Mouse (Mus musculus) embryonic facial prominence, embryonic 10.5 days (tissue): Measurements from ENCODE around the gene Sdad1. TPM values are rescaled to one million over a fixed set of nuclear protein-coding genes. Genes with fewer than 3 reads are reported as not detected.
"Not testable (repeated sequence)": the region's sequence is repeated elsewhere in the genome, so short reads cannot be mapped to it uniquely, and the experiment has no call there.

Experiments
- DNase-seq: peaks from one replicate; pipeline ENCODE4 v3.0.0-alpha.2; 2017; ENCODE audit warnings: low spot score
- H3K27ac ChIP-seq: fragments of 300-500 bp; sonication (generic); replicated peaks from 2 replicates; pipeline ENCODE4 v1.5.1; 2016; ENCODE audit warnings: mild to moderate bottlenecking
- H3K27me3 ChIP-seq: fragments of 300-500 bp; sonication (generic); replicated peaks from 2 replicates; pipeline ENCODE4 v1.6.1; 2016; ENCODE audit warnings: low read depth, mild to moderate bottlenecking; ENCODE audit not compliant: poor library complexity, severe bottlenecking
- H3K36me3 ChIP-seq: fragments of 300-500 bp; sonication (generic); replicated peaks from 2 replicates; pipeline ENCODE4 v1.6.1; 2016; ENCODE audit warnings: mild to moderate bottlenecking, moderate library complexity
- H3K4me1 ChIP-seq: fragments of 300-500 bp; sonication (generic); 2 replicates; pipeline ENCODE4 v1.6.1; 2016
- H3K4me3 ChIP-seq: fragments of 300-500 bp; sonication (generic); 2 replicates; pipeline ENCODE4 v1.5.1; 2016; ENCODE audit warnings: mild to moderate bottlenecking, moderate library complexity
- H3K9me3 ChIP-seq: fragments of 300-500 bp; sonication (generic); 2 replicates; pipeline ENCODE4 v1.6.1; 2016; ENCODE audit warnings: mild to moderate bottlenecking
- WGBS: fragments of 180-500 bp; shearing (Covaris S2); methylation state at CpG from one replicate; pipeline ENCODE4 v1.1.7; 2016; 5-methylcytosine and 5-hydroxymethylcytosine counted together
- polyA plus RNA-seq: library from polyadenylated mRNA; unstranded; fragments of >200 nt; fragmentation: Nextera tagmentation; extraction: Ambion mirVana; gene quantifications from 2 replicates; pipeline ENCODE4 v1.2.1, GENCODE M21; 2016

Sdad1 gene
- 53.2 and 55.9 TPM in 2 replicates for polyA plus RNA-seq

DNA sequence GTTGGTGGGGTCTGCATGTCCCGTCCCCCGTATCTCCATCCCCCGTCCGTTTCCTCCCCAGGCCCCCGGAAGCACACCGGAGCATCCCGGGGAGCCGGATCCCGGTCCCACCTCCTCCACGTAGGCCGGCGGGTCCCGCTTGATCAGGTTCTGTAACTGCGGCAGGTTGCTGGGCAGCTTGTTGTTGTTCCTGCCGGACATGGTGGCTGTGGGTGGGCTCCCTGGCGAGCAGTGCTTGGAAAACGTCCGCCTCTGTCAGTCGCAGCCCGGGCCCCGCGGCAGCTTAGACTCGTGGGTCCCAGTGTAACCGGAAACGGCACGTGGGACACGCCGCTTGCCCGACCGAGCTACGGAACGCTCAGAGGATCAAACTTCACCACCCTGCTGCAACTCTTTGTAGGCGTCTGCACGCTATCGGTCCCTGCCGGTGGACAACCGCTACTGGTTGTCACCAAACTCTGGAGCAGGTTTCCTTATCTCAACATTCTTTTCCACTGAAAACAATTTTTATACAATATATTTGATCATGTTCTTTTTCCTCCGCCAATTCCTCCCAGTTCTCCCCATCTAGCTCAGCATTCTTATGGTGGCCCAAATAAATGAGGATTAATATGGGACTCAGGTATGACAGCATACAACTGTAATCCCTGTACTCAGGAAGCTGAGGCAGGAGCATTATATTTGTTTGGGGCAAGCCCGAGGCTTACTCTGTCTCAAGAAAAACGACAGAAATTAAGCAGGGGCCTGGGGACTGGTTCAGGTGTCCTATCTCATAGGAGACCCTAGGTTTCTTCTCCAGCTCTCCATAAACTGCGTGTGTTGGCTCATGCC lies at the start of gene Sdad1:
Gene Sdad1 (minus strand): TSS at position 799 of the 831 bp plus-strand sequence.
- DNase-seq: peak; percentile 94
- H3K9me3 ChIP-seq: no peaks in the 10 kb centered on the region
- peaks cover 12% of the 10 kb centered on the region for H3K4me1 ChIP-seq
- H3K4me3 ChIP-seq: peak within 1 kb of the TSS; percentile 84
- peaks cover 30% of the 10 kb centered on the region for H3K36me3 ChIP-seq
- WGBS: 2% methylated on average over 41 of the region's 41 CpGs
- no peaks in the 10 kb centered on the region for H3K27me3 ChIP-seq
- peak within 1 kb of the TSS; percentile 84 for H3K27ac ChIP-seq

DNA sequence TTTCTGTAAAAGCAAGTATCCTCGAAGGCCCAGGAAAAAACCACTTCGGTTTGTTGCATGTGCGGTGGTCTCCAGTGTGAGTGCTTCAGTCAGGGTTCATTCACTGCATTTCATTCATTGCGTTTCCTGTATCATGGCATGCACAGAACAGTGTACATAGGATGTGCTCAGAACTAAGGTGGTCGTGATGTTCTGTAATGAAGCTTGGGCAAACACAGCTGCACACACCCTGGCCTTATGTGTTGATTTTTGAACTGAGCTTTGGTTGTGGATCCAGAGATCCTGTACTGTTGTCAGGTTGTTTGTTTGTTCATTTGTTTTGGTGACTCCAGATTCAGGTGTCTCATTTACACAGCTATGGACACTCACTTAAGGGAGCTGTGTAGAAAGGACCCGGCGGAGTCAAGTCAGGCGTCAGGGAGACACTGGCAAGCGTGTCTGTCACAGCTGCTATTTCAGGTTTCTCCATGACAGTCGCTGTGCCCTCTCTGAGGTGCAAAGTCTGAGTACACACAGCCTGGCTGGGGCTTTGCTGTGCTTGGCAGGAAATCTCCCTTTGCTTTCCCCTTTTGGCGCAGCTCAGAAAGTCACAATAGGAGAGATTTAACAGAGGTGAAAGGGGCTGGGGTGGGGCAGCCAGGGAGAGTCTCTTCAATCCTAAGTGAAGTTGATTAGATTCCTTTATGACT lies 48.6 kb upstream of the Sdad1 start:
- H3K36me3 ChIP-seq: no peaks in the 10 kb centered on the region
- no peak overlapping the region for H3K27ac ChIP-seq
- no peaks in the 10 kb centered on the region for H3K9me3 ChIP-seq
- no peak overlapping the region for H3K4me3 ChIP-seq
- no peak for DNase-seq
- no peaks in the 10 kb centered on the region for H3K4me1 ChIP-seq
- 83% methylated on average over 11 of the region's 11 CpGs for WGBS
- H3K27me3 ChIP-seq: no peaks in the 10 kb centered on the region

DNA sequence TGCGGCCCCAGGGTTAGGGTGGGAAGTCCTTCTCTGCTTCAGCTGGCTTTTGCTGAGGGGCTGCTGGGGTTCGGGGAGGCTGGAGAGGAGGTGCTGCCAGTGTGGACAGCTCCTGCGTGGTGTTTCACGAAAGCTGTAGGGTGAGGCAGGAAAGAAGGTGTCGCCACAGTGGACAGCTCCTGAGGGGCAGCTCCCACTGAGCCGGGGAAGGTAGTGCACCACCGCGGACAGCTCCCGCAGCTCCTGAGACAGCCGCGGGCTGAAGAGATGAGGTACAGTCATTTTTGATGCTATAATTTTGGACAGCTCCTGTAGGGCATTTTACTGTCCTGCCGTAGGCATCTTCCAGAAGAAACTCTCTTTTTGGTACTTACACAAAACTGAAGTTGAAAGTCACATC lies 47.8 kb upstream of the Sdad1 start:
- Histone ChIP-seq H3K9me3 (no peaks in the 10 kb centered on the region), H3K27me3 (no peaks in the 10 kb centered on the region), H3K27ac (no peak overlapping the region), H3K36me3 (no peaks in the 10 kb centered on the region), H3K4me3 (no peak overlapping the region), H3K4me1 (no peaks in the 10 kb centered on the region)
- WGBS: 48% methylated on average over 12 of the region's 12 CpGs
- peak; percentile 42 for DNase-seq

DNA sequence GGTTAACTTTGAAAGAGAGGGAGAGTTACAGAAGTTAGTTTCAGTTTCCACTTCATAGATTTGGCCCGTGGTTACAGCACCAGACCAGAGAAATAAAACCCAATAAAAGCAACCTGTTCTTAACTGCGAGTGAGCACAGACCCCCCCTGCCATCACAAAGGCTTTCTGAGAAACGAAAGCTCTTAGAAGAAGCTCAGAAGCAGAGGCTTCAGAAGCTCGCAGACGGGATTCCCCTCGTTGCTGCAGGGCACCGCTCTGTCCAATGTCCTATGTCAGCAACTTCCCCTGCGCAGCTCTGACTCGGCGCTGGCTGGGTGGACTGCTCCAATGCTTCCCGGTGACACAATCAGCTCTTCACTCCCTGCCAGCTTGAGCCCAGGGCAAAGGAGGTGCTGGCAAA lies 43.2 kb upstream of the Sdad1 start:
- WGBS: 46% methylated on average over 11 of the region's 11 CpGs
- no peak for DNase-seq
- Histone ChIP-seq H3K27ac (no peak overlapping the region), H3K9me3 (no peaks in the 10 kb centered on the region), H3K36me3 (no peaks in the 10 kb centered on the region), H3K4me1 (peaks cover 4% of the 10 kb centered on the region), H3K27me3 (peaks cover 7% of the 10 kb centered on the region), H3K4me3 (peak overlapping the region; percentile 5; the same call in 1 of the 2 replicates)

GRCm38 (mm10) chr5:92352716-92353115 lies 42.4 kb upstream of the Sdad1 start:
- H3K27me3 ChIP-seq: peaks cover 15% of the 10 kb centered on the region
- peaks cover 11% of the 10 kb centered on the region for H3K4me1 ChIP-seq
- WGBS: 66% methylated on average over 4 of the region's 4 CpGs
- not testable (repeated sequence) for H3K36me3 ChIP-seq, DNase-seq, H3K27ac ChIP-seq, H3K4me3 ChIP-seq, H3K9me3 ChIP-seq

DNA sequence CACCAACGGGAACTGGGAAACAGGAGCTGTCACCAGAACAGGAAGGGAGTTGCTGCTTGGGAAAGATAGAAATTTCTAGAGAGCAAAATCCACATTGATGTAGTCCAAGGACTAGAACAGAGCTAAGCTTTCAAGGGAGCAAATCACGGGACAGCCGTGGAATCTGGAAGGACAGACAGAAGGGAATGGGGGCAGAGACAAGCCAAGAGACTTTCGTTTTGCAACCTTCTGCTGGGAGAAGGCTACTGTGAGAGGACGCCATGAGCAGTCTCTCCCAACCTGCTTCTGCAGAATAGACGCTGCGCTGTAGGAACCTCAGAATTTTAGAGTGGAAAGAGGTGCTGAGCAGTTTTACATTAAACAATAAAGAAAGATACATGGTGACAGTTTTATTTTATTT lies 39.5 kb upstream of the Sdad1 start:
- Histone ChIP-seq H3K4me3 (no peak overlapping the region), H3K36me3 (no peaks in the 10 kb centered on the region), H3K9me3 (no peaks in the 10 kb centered on the region), H3K27ac (no peak overlapping the region), H3K27me3 (peaks cover 25% of the 10 kb centered on the region), H3K4me1 (peaks cover 11% of the 10 kb centered on the region)
- WGBS: 83% methylated on average over 7 of the region's 7 CpGs
- no peak for DNase-seq

DNA sequence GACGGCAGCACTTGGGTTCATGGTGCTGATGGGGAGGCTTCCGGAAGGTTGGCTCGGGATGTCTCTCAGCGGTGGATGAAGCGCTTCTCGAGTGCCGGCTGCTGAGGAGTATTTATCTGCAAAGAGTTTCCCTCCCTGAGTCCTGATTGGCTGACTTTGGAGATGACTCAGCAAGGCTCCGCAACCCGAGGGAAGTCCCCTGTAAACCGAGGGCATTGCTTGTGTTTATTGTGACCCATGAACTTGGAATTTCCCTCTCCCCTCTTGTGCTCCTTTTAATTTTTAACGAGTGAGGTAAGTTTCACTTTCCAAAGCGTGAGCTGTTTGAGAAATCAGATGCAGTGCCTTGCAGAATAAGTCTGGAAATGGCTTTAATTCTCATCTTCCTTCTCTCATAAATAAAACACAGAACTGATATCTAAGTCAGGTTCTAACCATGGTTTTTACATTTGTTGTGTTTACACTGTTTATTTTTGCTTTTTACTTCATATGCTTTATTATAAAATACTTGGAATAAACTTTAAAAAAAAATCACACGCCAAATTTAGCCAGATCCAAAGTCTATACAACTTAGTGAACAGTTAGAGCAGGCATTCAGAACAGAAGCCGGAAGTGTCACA lies 38.6 kb upstream of the Sdad1 start, which contains the start of gene Cxcl10:
Gene Cxcl10 (minus strand): TSS at position 96 of the 620 bp plus-strand sequence.
- Histone ChIP-seq H3K4me1 (peaks cover 11% of the 10 kb centered on the region), H3K27me3 (peaks cover 25% of the 10 kb centered on the region), H3K36me3 (no peaks in the 10 kb centered on the region), H3K9me3 (no peaks in the 10 kb centered on the region), H3K27ac (no peak within 1 kb of the TSS), H3K4me3 (peak within 1 kb of the TSS; percentile 30)
- WGBS: 28% methylated on average over 14 of the region's 14 CpGs
- DNase-seq: peak; percentile 49

DNA sequence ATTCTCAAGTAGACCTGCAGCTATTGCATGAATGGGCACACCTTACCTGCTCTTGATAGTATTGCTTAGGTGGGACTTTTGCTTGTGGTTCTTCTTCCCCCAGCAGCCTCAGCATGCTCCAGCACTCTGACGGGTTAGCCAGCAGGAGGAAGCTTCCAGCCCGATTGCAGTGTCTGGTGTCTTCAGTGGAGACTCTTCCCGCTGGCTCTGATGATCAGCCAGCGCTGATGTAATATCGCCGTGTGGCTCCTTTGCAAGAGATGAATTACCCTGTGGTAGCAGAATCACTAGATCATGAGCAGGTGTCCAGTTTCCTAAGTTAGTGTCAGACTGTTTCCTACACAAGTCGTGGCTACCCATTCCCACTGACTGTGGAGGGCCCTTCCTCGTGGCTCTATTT lies 34.7 kb upstream of the Sdad1 start:
- no peaks in the 10 kb centered on the region for H3K36me3 ChIP-seq
- no peaks in the 10 kb centered on the region for H3K9me3 ChIP-seq
- no peak overlapping the region for H3K27ac ChIP-seq
- WGBS: 86% methylated on average over 8 of the region's 8 CpGs
- no peak overlapping the region for H3K4me3 ChIP-seq
- peaks cover 25% of the 10 kb centered on the region for H3K27me3 ChIP-seq
- DNase-seq: no peak
- peaks cover 11% of the 10 kb centered on the region for H3K4me1 ChIP-seq

DNA sequence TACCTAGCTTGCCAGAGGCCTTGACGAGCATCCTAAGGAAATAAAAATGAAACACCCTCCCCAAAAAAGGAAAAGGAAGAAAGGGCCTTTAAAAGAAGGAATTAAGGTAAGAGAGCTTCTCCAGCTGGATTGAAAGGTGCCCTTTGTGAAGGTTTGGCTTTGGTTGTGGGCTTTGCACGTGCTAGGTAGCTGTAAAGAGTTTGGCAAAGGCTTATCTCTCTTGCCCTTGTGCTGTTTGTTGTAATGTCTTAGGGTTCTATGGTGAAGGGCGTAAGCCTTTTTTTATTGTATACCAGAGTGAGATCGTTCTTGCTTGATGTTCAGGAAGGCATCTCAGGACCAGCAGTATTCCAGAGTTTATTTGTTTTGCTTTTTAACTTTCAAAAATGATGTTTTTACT lies 30.3 kb upstream of the Sdad1 start:
- Histone ChIP-seq H3K36me3 (no peaks in the 10 kb centered on the region), H3K4me3 (no peak overlapping the region), H3K4me1 (no peaks in the 10 kb centered on the region), H3K27me3 (no peaks in the 10 kb centered on the region), H3K9me3 (no peaks in the 10 kb centered on the region), H3K27ac (no peak overlapping the region)
- 76% methylated on average over 4 of the region's 4 CpGs for WGBS
- no peak for DNase-seq

DNA sequence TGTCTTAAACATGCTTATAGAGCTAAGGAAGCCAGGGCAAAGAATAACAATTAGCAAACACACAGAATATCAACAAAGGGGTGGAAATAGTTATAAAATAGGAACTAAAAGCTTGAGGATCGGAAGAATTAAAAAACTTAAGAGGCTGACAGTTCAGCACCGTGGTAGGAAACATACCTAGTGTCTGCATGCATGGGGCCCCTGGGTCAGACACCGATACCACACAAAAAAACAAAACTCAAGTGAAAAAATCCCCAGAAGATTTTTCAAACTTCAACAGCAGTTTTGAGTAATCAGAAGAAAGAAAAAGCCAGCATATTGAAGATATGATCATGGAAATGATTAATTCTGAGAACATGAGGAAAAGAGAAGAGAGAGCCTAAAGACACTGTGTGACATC lies 26.5 kb upstream of the Sdad1 start:
- H3K4me1 ChIP-seq: no peaks in the 10 kb centered on the region
- no peaks in the 10 kb centered on the region for H3K27me3 ChIP-seq
- H3K27ac ChIP-seq: no peak overlapping the region
- no peak for DNase-seq
- 84% methylated on average over 3 of the region's 3 CpGs for WGBS
- H3K4me3 ChIP-seq: no peak overlapping the region
- no peaks in the 10 kb centered on the region for H3K9me3 ChIP-seq
- no peaks in the 10 kb centered on the region for H3K36me3 ChIP-seq

GRCm38 (mm10) chr5:92332359-92332840 lies 22.1 kb upstream of the Sdad1 start:
- no peaks in the 10 kb centered on the region for H3K4me1 ChIP-seq
- H3K9me3 ChIP-seq: no peaks in the 10 kb centered on the region
- no peak for DNase-seq
- 87% methylated on average over 9 of the region's 9 CpGs for WGBS
- H3K36me3 ChIP-seq: no peaks in the 10 kb centered on the region
- H3K4me3 ChIP-seq: no peak overlapping the region
- H3K27ac ChIP-seq: no peak overlapping the region
- H3K27me3 ChIP-seq: no peaks in the 10 kb centered on the region

DNA sequence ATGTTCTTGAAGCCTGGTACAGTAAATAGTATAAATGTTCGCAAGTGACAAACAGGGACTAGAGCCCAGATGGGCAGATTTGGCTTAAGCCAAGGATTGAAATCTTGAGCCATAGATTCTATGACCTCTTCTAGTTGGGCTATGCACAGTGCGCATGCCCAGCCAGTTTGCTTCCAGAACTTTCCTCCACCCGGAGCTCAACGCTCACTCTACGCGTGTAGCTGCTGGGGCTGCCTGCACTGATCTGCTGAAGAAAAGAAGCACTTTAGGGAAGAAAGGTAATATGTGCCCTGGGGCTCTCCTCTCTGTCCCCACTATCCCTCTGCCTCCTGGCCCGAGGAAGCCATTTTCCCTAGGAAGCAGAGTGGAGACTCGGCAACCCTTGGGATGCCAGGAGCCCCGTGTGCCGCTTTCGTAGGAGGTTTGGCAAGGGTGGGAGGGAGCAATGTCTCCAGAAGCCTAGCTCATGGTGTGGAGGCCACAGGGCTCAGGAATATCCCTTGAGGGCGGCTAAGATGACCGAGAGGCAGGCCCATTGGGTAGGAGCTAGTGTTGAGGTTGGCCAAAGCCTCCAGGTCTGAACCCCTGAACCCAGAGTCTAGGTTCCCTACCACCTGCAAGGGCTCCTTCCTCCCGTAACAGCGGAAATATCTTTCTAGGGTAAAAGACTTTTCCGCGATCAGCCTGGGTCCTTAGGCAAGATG lies 21.5 kb upstream of the Sdad1 start, which contains the start of gene Art3:
Gene Art3 (plus strand): TSS at position 193 of the 704 bp plus-strand sequence.
- H3K4me3 ChIP-seq: no peak within 1 kb of the TSS
- no peaks in the 10 kb centered on the region for H3K27me3 ChIP-seq
- H3K9me3 ChIP-seq: no peaks in the 10 kb centered on the region
- no peak for DNase-seq
- no peak within 1 kb of the TSS for H3K27ac ChIP-seq
- WGBS: 92% methylated on average over 17 of the region's 17 CpGs
- H3K4me1 ChIP-seq: no peaks in the 10 kb centered on the region
- H3K36me3 ChIP-seq: no peaks in the 10 kb centered on the region
